Mouse (Mus musculus) ES-Bruce4 (cell line): ENCODE measurements at regions not wholly inside any gene's neighbourhood (a gene's known extent, or its start where the extent isn't known, plus 50 kb on each side); places are given as distances from the start of the nearest gene placed in this dataset.

Experiments used
- H3K27ac ChIP-seq: 2 replicates; pipeline ENCODE4 v1.5.1; 2012; ENCODE audit warnings: low read length, inconsistent platforms; ENCODE audit not compliant: insufficient read depth
- H3K27me3 ChIP-seq: 2 replicates; pipeline ENCODE4 v1.6.1; 2012; ENCODE audit warnings: mild to moderate bottlenecking, low read length, inconsistent platforms; ENCODE audit not compliant: control insufficient read depth, poor library complexity, insufficient read depth, severe bottlenecking
- H3K36me3 ChIP-seq: 2 replicates; pipeline ENCODE4 v1.6.1; 2012; ENCODE audit warnings: inconsistent platforms, mild to moderate bottlenecking, low read length, moderate library complexity; ENCODE audit not compliant: control insufficient read depth, poor library complexity, insufficient read depth, severe bottlenecking
- H3K4me1 ChIP-seq: one replicate; pipeline ENCODE4 v1.8.1; 2011; ENCODE audit warnings: low read length; ENCODE audit not compliant: control insufficient read depth, insufficient read depth
- H3K4me3 ChIP-seq: 2 replicates; pipeline ENCODE4 v1.5.1; 2011; ENCODE audit warnings: low read depth, mild to moderate bottlenecking, low read length
- H3K9ac ChIP-seq: 2 replicates; pipeline ENCODE4 v1.6.1; 2012; ENCODE audit warnings: low read depth, mild to moderate bottlenecking, inconsistent platforms; ENCODE audit not compliant: poor library complexity, severe bottlenecking
- H3K9me3 ChIP-seq: replicated peaks from 2 replicates; pipeline ENCODE4 v1.6.1; 2012; ENCODE audit warnings: mild to moderate bottlenecking, low read length, inconsistent platforms; ENCODE audit not compliant: control insufficient read depth, poor library complexity, insufficient read depth, severe bottlenecking
- CTCF ChIP-seq: IDR thresholded peaks from one replicate; pipeline ENCODE4 v1.8.1; 2011; ENCODE audit warnings: low read depth, low read length
- EP300 ChIP-seq: IDR thresholded peaks from 2 replicates; pipeline ENCODE4 v1.6.1; 2011; ENCODE audit warnings: low read depth, low read length; ENCODE audit not compliant: insufficient read depth
- POLR2A ChIP-seq: IDR thresholded peaks from one replicate; pipeline ENCODE4 v1.8.1; 2011; ENCODE audit warnings: low read length; ENCODE audit not compliant: insufficient read depth

- Histone ChIP-seq H3K9ac (no peak overlapping the region), H3K27me3 (no peaks in the 10 kb centered on the region), H3K4me1 (no peaks in the 10 kb centered on the region), H3K36me3 (no peaks in the 10 kb centered on the region), H3K9me3 (no peaks in the 10 kb centered on the region), H3K4me3 (no peak overlapping the region), H3K27ac (no peak overlapping the region)
- TF ChIP-seq EP300 (no peak), POLR2A (no peak), CTCF (no peak)
These were observed 155.7 kb downstream of the Gm7361 start for GRCm38 (mm10) chr5:26413185-26413584.

- 0 out of 2 replicates have a peak, but pooled peaks have one; percentile 6 for TF ChIP-seq EP300
- no peak for TF ChIP-seq CTCF
- Histone ChIP-seq H3K27ac (peak overlapping the region; percentile 6; the same call in 1 of the 2 replicates), H3K9ac (no peak overlapping the region), H3K36me3 (no peaks in the 10 kb centered on the region), H3K27me3 (no peaks in the 10 kb centered on the region), H3K4me1 (peaks cover 5% of the 10 kb centered on the region), H3K4me3 (no peak overlapping the region), H3K9me3 (no peaks in the 10 kb centered on the region)
These were observed 187.1 kb downstream of the Gm7361 start for GRCm38 (mm10) chr5:26444331-26445200.

- no peak overlapping the region for H3K27ac ChIP-seq
- H3K4me1 ChIP-seq = no peaks in the 10 kb centered on the region
- no peak for TF ChIP-seq EP300
- no peak for TF ChIP-seq POLR2A
- TF ChIP-seq CTCF = no peak
- no peak overlapping the region for H3K9ac ChIP-seq
- no peaks in the 10 kb centered on the region for H3K27me3 ChIP-seq
- H3K4me3 ChIP-seq = no peak overlapping the region
- H3K36me3 ChIP-seq = no peaks in the 10 kb centered on the region
- H3K9me3 ChIP-seq = peaks cover 6% of the 10 kb centered on the region; the same call in 1 of the 2 replicates
These were observed 193.8 kb downstream of the Gm7361 start for GRCm38 (mm10) chr5:26451306-26451705.

- Histone ChIP-seq H3K4me1 (no peaks in the 10 kb centered on the region), H3K9ac (no peak overlapping the region), H3K27ac (no peak overlapping the region), H3K9me3 (no peaks in the 10 kb centered on the region; the same call in 1 of the 2 replicates), H3K36me3 (no peaks in the 10 kb centered on the region), H3K27me3 (no peaks in the 10 kb centered on the region), H3K4me3 (no peak overlapping the region)
- TF ChIP-seq CTCF = no peak
- no peak for TF ChIP-seq EP300
- no peak for TF ChIP-seq POLR2A
These were observed 200.1 kb downstream of the Gm7361 start for GRCm38 (mm10) chr5:26457627-26458026.

DNA sequence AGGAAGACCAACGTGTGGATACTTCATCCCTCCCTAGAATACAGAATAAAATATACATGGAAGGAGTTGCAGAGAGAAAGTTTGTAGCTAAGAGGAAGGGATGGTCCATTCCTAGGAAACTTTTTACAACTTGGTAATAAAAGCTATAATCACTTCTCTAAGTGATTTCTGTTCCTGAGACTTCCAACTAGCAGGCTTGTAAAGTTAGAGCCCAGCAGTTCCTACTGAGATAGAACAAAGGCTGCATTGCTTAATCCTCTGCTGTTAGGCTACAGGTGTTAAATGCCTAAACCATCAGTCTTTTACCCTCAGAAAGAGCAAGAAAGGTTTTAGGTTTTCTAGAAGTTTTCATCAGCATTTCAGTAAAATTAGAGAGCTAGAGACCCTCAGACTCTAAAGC is 209.2 kb downstream of the Gm7361 start:
- Histone ChIP-seq H3K9me3 (no peaks in the 10 kb centered on the region), H3K36me3 (no peaks in the 10 kb centered on the region), H3K4me1 (no peaks in the 10 kb centered on the region), H3K27ac (no peak overlapping the region), H3K9ac (no peak overlapping the region), H3K27me3 (no peaks in the 10 kb centered on the region), H3K4me3 (no peak overlapping the region)
- TF ChIP-seq CTCF (no peak), EP300 (no peak), POLR2A (no peak)

DNA sequence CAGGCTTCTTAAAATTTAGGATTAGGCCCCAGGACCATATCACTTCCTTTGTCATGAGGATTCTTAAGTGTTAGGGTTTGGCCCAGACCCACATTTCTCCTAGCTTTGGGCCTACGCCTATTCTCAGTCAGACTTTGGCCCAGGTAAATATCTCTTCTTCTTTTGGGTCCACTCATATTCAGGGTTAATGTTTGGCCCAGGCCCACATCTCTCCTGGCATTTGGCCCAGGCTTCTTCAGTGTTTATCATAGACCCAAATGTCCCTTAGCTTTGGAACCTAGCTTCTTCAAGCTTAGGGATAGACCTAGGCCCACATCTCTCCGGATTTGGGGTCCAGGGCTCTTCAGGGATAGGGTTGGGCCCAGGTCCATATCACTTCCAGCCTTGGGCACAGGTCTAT is 228.2 kb downstream of the Gm7361 start:
- no peaks in the 10 kb centered on the region for H3K9me3 ChIP-seq
- H3K27ac ChIP-seq = no peak overlapping the region
- H3K36me3 ChIP-seq = no peaks in the 10 kb centered on the region
- no peaks in the 10 kb centered on the region for H3K4me1 ChIP-seq
- no peaks in the 10 kb centered on the region for H3K27me3 ChIP-seq
- TF ChIP-seq EP300 (no peak), POLR2A (no peak), CTCF (no peak)
- H3K4me3 ChIP-seq = no peak overlapping the region
- no peak overlapping the region for H3K9ac ChIP-seq
